Mouse (Mus musculus) forebrain, embryonic 10.5 days (tissue): ENCODE data around the gene Pbx3. TPM values are rescaled to one million over a fixed set of nuclear protein-coding genes. Genes with fewer than 3 reads are reported as not detected.

ENCODE experiments used
- DNase-seq: peaks from one replicate; pipeline ENCODE4 v3.0.0-alpha.2; 2017; ENCODE audit warnings: low spot score; ENCODE audit errors: extremely low spot score
- H3K27ac ChIP-seq: fragments of 300-500 bp; sonication (generic); 2 replicates; pipeline ENCODE4 v1.5.1; 2016; ENCODE audit warnings: mild to moderate bottlenecking
- H3K27me3 ChIP-seq: fragments of 300-500 bp; sonication (generic); 2 replicates; pipeline ENCODE4 v1.6.1; 2016; ENCODE audit warnings: mild to moderate bottlenecking; ENCODE audit not compliant: poor library complexity, severe bottlenecking
- H3K36me3 ChIP-seq: fragments of 300-500 bp; sonication (generic); replicated peaks from 2 replicates; pipeline ENCODE4 v1.6.1; 2016; ENCODE audit warnings: mild to moderate bottlenecking, moderate library complexity
- H3K4me1 ChIP-seq: fragments of 300-500 bp; sonication (generic); 2 replicates; pipeline ENCODE4 v1.6.1; 2016
- H3K4me3 ChIP-seq: fragments of 300-500 bp; sonication (generic); 2 replicates; pipeline ENCODE4 v1.5.1; 2016; ENCODE audit warnings: mild to moderate bottlenecking, moderate library complexity
- H3K9me3 ChIP-seq: fragments of 300-500 bp; sonication (generic); 2 replicates; pipeline ENCODE4 v1.6.1; 2016; ENCODE audit warnings: mild to moderate bottlenecking, moderate library complexity
- WGBS: fragments of 180-500 bp; shearing (Covaris S2); methylation state at CpG from one replicate; pipeline ENCODE4 v1.1.7; 2016; 5-methylcytosine and 5-hydroxymethylcytosine counted together
- polyA plus RNA-seq: library from polyadenylated mRNA; unstranded; fragments of >200 nt; fragmentation: Nextera tagmentation; extraction: Ambion mirVana; gene quantifications from 2 replicates; pipeline ENCODE4 v1.2.1, GENCODE M21; 2016

Gene Pbx3
- polyA plus RNA-seq, 1 experiment from 2014 or later: 27.4 TPM

GRCm38 (mm10) chr2:34279726-34280125 lies 93.2 kb downstream of the Pbx3 start:
- H3K4me1 ChIP-seq: peaks cover 61% of the 10 kb centered on the region
- no peaks in the 10 kb centered on the region for H3K9me3 ChIP-seq
- 45% methylated on average over 6 of the region's 6 CpGs for WGBS
- H3K27ac ChIP-seq: peak overlapping the region; percentile 51
- no peak overlapping the region for H3K4me3 ChIP-seq
- no peaks in the 10 kb centered on the region for H3K27me3 ChIP-seq
- no peaks in the 10 kb centered on the region for H3K36me3 ChIP-seq
- no peak for DNase-seq

- H3K27me3 ChIP-seq: no peaks in the 10 kb centered on the region
- H3K4me1 ChIP-seq: peaks cover 39% of the 10 kb centered on the region
- no peaks in the 10 kb centered on the region for H3K9me3 ChIP-seq
- H3K27ac ChIP-seq: no peak overlapping the region
- no peak for DNase-seq
- no peak overlapping the region for H3K4me3 ChIP-seq
- 89% methylated on average over 10 of the region's 10 CpGs for WGBS
- H3K36me3 ChIP-seq: no peaks in the 10 kb centered on the region
These were observed 97.2 kb downstream of the Pbx3 start for GRCm38 (mm10) chr2:34275630-34276193.

- no peaks in the 10 kb centered on the region for H3K36me3 ChIP-seq
- H3K27ac ChIP-seq: no peak overlapping the region
- no peak for DNase-seq
- no peaks in the 10 kb centered on the region for H3K9me3 ChIP-seq
- peaks cover 32% of the 10 kb centered on the region for H3K4me1 ChIP-seq
- H3K27me3 ChIP-seq: no peaks in the 10 kb centered on the region
- H3K4me3 ChIP-seq: no peak overlapping the region
These were observed 110.9 kb downstream of the Pbx3 start for GRCm38 (mm10) chr2:34262046-34262445.

GRCm38 (mm10) chr2:34260653-34261076 lies 112.3 kb downstream of the Pbx3 start:
- H3K27ac ChIP-seq: no peak overlapping the region
- H3K4me3 ChIP-seq: no peak overlapping the region
- peaks cover 37% of the 10 kb centered on the region for H3K4me1 ChIP-seq
- DNase-seq: no peak
- 48% methylated on average over 4 of the region's 4 CpGs for WGBS
- H3K27me3 ChIP-seq: no peaks in the 10 kb centered on the region
- H3K36me3 ChIP-seq: no peaks in the 10 kb centered on the region
- no peaks in the 10 kb centered on the region for H3K9me3 ChIP-seq

GRCm38 (mm10) chr2:34258256-34258655 lies 114.7 kb downstream of the Pbx3 start:
- Histone ChIP-seq H3K4me1 (peaks cover 47% of the 10 kb centered on the region), H3K27me3 (no peaks in the 10 kb centered on the region), H3K4me3 (no peak overlapping the region), H3K27ac (no peak overlapping the region), H3K9me3 (no peaks in the 10 kb centered on the region), H3K36me3 (no peaks in the 10 kb centered on the region)
- 70% methylated on average over 2 of the region's 2 CpGs for WGBS
- no peak for DNase-seq

GRCm38 (mm10) chr2:34257611-34258010 lies 115.3 kb downstream of the Pbx3 start:
- no peak overlapping the region for H3K27ac ChIP-seq
- no peak for DNase-seq
- no peaks in the 10 kb centered on the region for H3K27me3 ChIP-seq
- H3K9me3 ChIP-seq: no peaks in the 10 kb centered on the region
- peaks cover 51% of the 10 kb centered on the region for H3K4me1 ChIP-seq
- WGBS: 87% methylated on average over 2 of the region's 2 CpGs
- H3K36me3 ChIP-seq: no peaks in the 10 kb centered on the region
- no peak overlapping the region for H3K4me3 ChIP-seq

- Histone ChIP-seq H3K4me3 (no peak overlapping the region), H3K27ac (no peak overlapping the region), H3K36me3 (no peaks in the 10 kb centered on the region), H3K4me1 (peaks cover 56% of the 10 kb centered on the region), H3K27me3 (no peaks in the 10 kb centered on the region), H3K9me3 (no peaks in the 10 kb centered on the region)
- 85% methylated on average over 6 of the region's 6 CpGs for WGBS
- no peak for DNase-seq
These were observed 116.9 kb downstream of the Pbx3 start for GRCm38 (mm10) chr2:34256000-34256553.

GRCm38 (mm10) chr2:34253627-34254026 lies 119.3 kb downstream of the Pbx3 start:
- Histone ChIP-seq H3K27me3 (no peaks in the 10 kb centered on the region), H3K36me3 (no peaks in the 10 kb centered on the region), H3K4me3 (no peak overlapping the region), H3K4me1 (peaks cover 66% of the 10 kb centered on the region), H3K9me3 (no peaks in the 10 kb centered on the region), H3K27ac (no peak overlapping the region)
- 70% methylated on average over 1 of the region's 1 CpGs for WGBS
- DNase-seq: no peak

- H3K9me3 ChIP-seq: no peaks in the 10 kb centered on the region
- WGBS: 45% methylated on average over 1 of the region's 1 CpGs
These were observed 119.8 kb downstream of the Pbx3 start for GRCm38 (mm10) chr2:34253111-34253510.

GRCm38 (mm10) chr2:34252286-34252685 lies 120.7 kb downstream of the Pbx3 start:
- Histone ChIP-seq H3K4me1 (peaks cover 60% of the 10 kb centered on the region), H3K27me3 (no peaks in the 10 kb centered on the region), H3K27ac (no peak overlapping the region), H3K36me3 (no peaks in the 10 kb centered on the region), H3K4me3 (no peak overlapping the region), H3K9me3 (no peaks in the 10 kb centered on the region)
- DNase-seq: no peak
- WGBS: 54% methylated on average over 3 of the region's 3 CpGs

More at GRCm38 (mm10) chr2:34253111-34253510, 119.8 kb downstream of the Pbx3 start:
- H3K27ac ChIP-seq: no peak overlapping the region
- peaks cover 66% of the 10 kb centered on the region for H3K4me1 ChIP-seq
- H3K36me3 ChIP-seq: no peaks in the 10 kb centered on the region
- no peak for DNase-seq
- H3K4me3 ChIP-seq: no peak overlapping the region
- no peaks in the 10 kb centered on the region for H3K27me3 ChIP-seq

- WGBS: 6% methylated on average over 18 of the region's 18 CpGs
- Histone ChIP-seq H3K27me3 (no peaks in the 10 kb centered on the region), H3K4me3 (peak overlapping the region; percentile 63), H3K36me3 (no peaks in the 10 kb centered on the region), H3K4me1 (peaks cover 57% of the 10 kb centered on the region), H3K9me3 (no peaks in the 10 kb centered on the region), H3K27ac (peak overlapping the region; percentile 89)
- DNase-seq: no peak
These were observed 122.8 kb downstream of the Pbx3 start for GRCm38 (mm10) chr2:34249961-34250658.

- peak; percentile 86 for DNase-seq
- no peaks in the 10 kb centered on the region for H3K9me3 ChIP-seq
- H3K27me3 ChIP-seq: no peaks in the 10 kb centered on the region
- H3K4me3 ChIP-seq: peak overlapping the region; percentile 63
- H3K36me3 ChIP-seq: no peaks in the 10 kb centered on the region
- H3K27ac ChIP-seq: peak overlapping the region; percentile 89
- under 1% methylated on average over 15 of the region's 15 CpGs for WGBS
- H3K4me1 ChIP-seq: peaks cover 57% of the 10 kb centered on the region
These were observed 123.6 kb downstream of the Pbx3 start for GRCm38 (mm10) chr2:34249141-34249960.

- no peak for DNase-seq
- Histone ChIP-seq H3K36me3 (no peaks in the 10 kb centered on the region), H3K4me3 (no peak overlapping the region), H3K4me1 (peaks cover 45% of the 10 kb centered on the region), H3K9me3 (no peaks in the 10 kb centered on the region), H3K27ac (no peak overlapping the region), H3K27me3 (peaks cover 24% of the 10 kb centered on the region)
These were observed 132.1 kb downstream of the Pbx3 start for GRCm38 (mm10) chr2:34240885-34241284.
